In genomic region chr2:173164358-173164757, GRCm38 (mm10) we compare ENCODE assay signal across 11 mouse cellular contexts. TPM values are rescaled to one million over a fixed set of nuclear protein-coding genes. Genes with fewer than 3 reads are reported as not detected.
DNase-seq lines count a peak whose midpoint lies in the region; ATAC-seq and TF ChIP-seq lines count a peak whose summit lies in the region.
"Had no signal": no experiment of that assay in that cellular context is flagged by ENCODE, and none has a peak within 500 bp of the region (broad histone marks: within the 10 kb centered on the region; RNA-seq: fewer than 3 reads in every experiment).

No protein-coding gene starts in this region.

- ATAC-seq in kidney, embryonic 14.5 days (ENCODE audit: low FRiP score, low TSS enrichment) = no peak
- no peak for ATAC-seq in forebrain, embryonic 15.5 days (replicated peaks)

- peak; percentile 38 for TF ChIP-seq CTCF in embryonic fibroblast, embryonic 13.5 days (IDR thresholded peaks at IDR 0.05; ENCODE audit: borderline replicate concordance, insufficient read depth, low read length)

- no peak overlapping the region for H3K9ac ChIP-seq in kidney, embryonic 14.5 days (ENCODE audit: low read depth, low read length)
- H3K9ac ChIP-seq in forebrain, embryonic 15.5 days (replicated peaks) = no peak overlapping the region
- H3K9ac ChIP-seq: embryonic facial prominence, embryonic 15.5 days had no signal

- peaks cover 4% of the 10 kb centered on the region; the same call in 1 of the 2 replicates for H3K4me1 ChIP-seq in kidney, embryonic 14.5 days (ENCODE audit: control insufficient read depth, insufficient read depth, low read length)
- H3K4me1 ChIP-seq in embryonic fibroblast, embryonic 13.5 days (ENCODE audit: control insufficient read depth, insufficient read depth, low read length) = no peaks in the 10 kb centered on the region
- no peaks in the 10 kb centered on the region; the same call in 1 of the 2 replicates for H3K4me1 ChIP-seq in forebrain, embryonic 15.5 days

- TF ChIP-seq POLR2A in embryonic fibroblast, embryonic 13.5 days (IDR thresholded peaks at IDR 0.05; ENCODE audit: low read depth, low read length) = no peak

- H3K36me3 ChIP-seq in kidney, embryonic 14.5 days (ENCODE audit: control insufficient read depth, insufficient read depth, low read length) = no peaks in the 10 kb centered on the region
- no peaks in the 10 kb centered on the region for H3K36me3 ChIP-seq in forebrain, embryonic 15.5 days
- H3K36me3 ChIP-seq: embryonic facial prominence, embryonic 15.5 days had no signal

- H3K9me3 ChIP-seq in kidney, embryonic 14.5 days (ENCODE audit: control insufficient read depth, low read length) = no peaks in the 10 kb centered on the region
- H3K9me3 ChIP-seq in forebrain, embryonic 15.5 days = no peaks in the 10 kb centered on the region
- H3K9me3 ChIP-seq: embryonic facial prominence, embryonic 15.5 days had no signal

- DNase-seq in kidney, adult 18-20 months = peak; percentile 78
- DNase-seq in thymus, postnatal 14 days = peak; percentile 52
- no peak for DNase-seq in thymus, postnatal 0 days (ENCODE audit: low spot score)
- peak; percentile 49 for DNase-seq in thymus, postnatal 25 days
- no peak for DNase-seq in frontal cortex, adult 2 months (ENCODE audit: extremely low spot score in 1 of 2, low spot score in 1 of 2)
- DNase-seq: adrenal gland, postnatal 25 days; left cerebral cortex, postnatal 4 days had no signal

- peaks cover 27% of the 10 kb centered on the region for H3K27me3 ChIP-seq in kidney, embryonic 14.5 days (ENCODE audit: control insufficient read depth, insufficient read depth, low read length)
- no peaks in the 10 kb centered on the region for H3K27me3 ChIP-seq in forebrain, embryonic 15.5 days

- H3K27ac ChIP-seq in kidney, embryonic 14.5 days (ENCODE audit: low read depth, low read length) = no peak overlapping the region
- H3K27ac ChIP-seq in embryonic fibroblast, embryonic 13.5 days (ENCODE audit: insufficient read depth, low read length) = no peak overlapping the region
- no peak overlapping the region for H3K27ac ChIP-seq in forebrain, embryonic 15.5 days (replicated peaks)
- H3K27ac ChIP-seq: embryonic facial prominence, embryonic 15.5 days had no signal

- WGBS in kidney, embryonic 14.5 days = 58% methylated on average over 2 of the region's 2 CpGs
- 36% methylated on average over 2 of the region's 2 CpGs for WGBS in forebrain, embryonic 15.5 days

- no peak overlapping the region for H3K4me3 ChIP-seq in kidney, embryonic 14.5 days (ENCODE audit: low read length)
- H3K4me3 ChIP-seq in embryonic fibroblast, embryonic 13.5 days (ENCODE audit: insufficient read depth, low read length) = no peak overlapping the region
- H3K4me3 ChIP-seq in forebrain, embryonic 15.5 days = no peak overlapping the region
- H3K4me3 ChIP-seq: embryonic facial prominence, embryonic 15.5 days had no signal

- H3K4me2 ChIP-seq in kidney, embryonic 14.5 days (replicated peaks; ENCODE audit: low read depth, low read length) = no peak overlapping the region
- no peak overlapping the region for H3K4me2 ChIP-seq in forebrain, embryonic 15.5 days (replicated peaks)
- H3K4me2 ChIP-seq: embryonic facial prominence, embryonic 15.5 days had no signal

RNA-seq across cellular contexts. Expression of gene Pck1, which starts 11.5 kb away (rescaled TPM):
- polyA plus RNA-seq in kidney, embryonic 14.5 days (2014; fragmentation: Nextera tagmentation; extraction: Ambion mirVana) = 0.60 and 3.0 TPM in 2 replicates
- 0.51 and 1.6 TPM in 2 replicates for polyA plus RNA-seq in thymus, postnatal 0 days (2015; fragmentation: Nextera tagmentation; extraction: Ambion mirVana)
- not detected in 2 replicates for polyA plus RNA-seq in embryonic fibroblast, embryonic 13.5 days (2011; ENCODE audit: insufficient read length, low read depth, missing spikeins)
- polyA plus RNA-seq in frontal cortex, adult 2 months (2012; rRNA removed) = 0.06 and 0.13 TPM in 2 replicates
- polyA plus RNA-seq in forebrain, embryonic 15.5 days (2015; fragmentation: Nextera tagmentation; extraction: Ambion mirVana) = not detected in 2 replicates
- polyA plus RNA-seq: embryonic facial prominence, embryonic 15.5 days had no signal

RNA-seq across cellular contexts. Expression of gene Ctcfl, which starts 45.0 kb away (rescaled TPM):
- polyA plus RNA-seq in kidney, embryonic 14.5 days (2014; fragmentation: Nextera tagmentation; extraction: Ambion mirVana) = 0.07 and 0.08 TPM in 2 replicates
- polyA plus RNA-seq in thymus, postnatal 0 days (2015; fragmentation: Nextera tagmentation; extraction: Ambion mirVana) = 0.21 and 0.26 TPM in 2 replicates
- polyA plus RNA-seq in embryonic fibroblast, embryonic 13.5 days (2011; ENCODE audit: insufficient read length, low read depth, missing spikeins) = not detected in 2 replicates
- not detected in 2 replicates for polyA plus RNA-seq in frontal cortex, adult 2 months (2012; rRNA removed)
- 0.06 TPM in 1 of 2 replicates, not detected in the other for polyA plus RNA-seq in forebrain, embryonic 15.5 days (2015; fragmentation: Nextera tagmentation; extraction: Ambion mirVana)

RNA-seq across cellular contexts. Expression of gene Zbp1, which starts 54.4 kb away (rescaled TPM):
- 0.26 TPM in 1 of 2 replicates, not detected in the other for polyA plus RNA-seq in kidney, embryonic 14.5 days (2014; fragmentation: Nextera tagmentation; extraction: Ambion mirVana)
- polyA plus RNA-seq in thymus, postnatal 0 days (2015; fragmentation: Nextera tagmentation; extraction: Ambion mirVana) = 42.1 and 52.8 TPM in 2 replicates
- polyA plus RNA-seq in embryonic fibroblast, embryonic 13.5 days (2011; ENCODE audit: insufficient read length, low read depth, missing spikeins) = 2.6 and 5.6 TPM in 2 replicates
- polyA plus RNA-seq in frontal cortex, adult 2 months (2012; rRNA removed) = 0.40 and 1.1 TPM in 2 replicates
- polyA plus RNA-seq in forebrain, embryonic 15.5 days (2015; fragmentation: Nextera tagmentation; extraction: Ambion mirVana) = 0.11 and 0.23 TPM in 2 replicates

Comparison
In these comparisons a context has a peak if more than half of its experiments do, and no peak if none do; other contexts are left out.
1. DNase-seq: peak in kidney, adult 18-20 months (single experiment), thymus, postnatal 14 days (single experiment) and thymus, postnatal 25 days (single experiment); none in thymus, postnatal 0 days (single experiment) and frontal cortex, adult 2 months (0 of 2).